Mouse (Mus musculus): ENCODE results near the gene Mx1.

DNA sequence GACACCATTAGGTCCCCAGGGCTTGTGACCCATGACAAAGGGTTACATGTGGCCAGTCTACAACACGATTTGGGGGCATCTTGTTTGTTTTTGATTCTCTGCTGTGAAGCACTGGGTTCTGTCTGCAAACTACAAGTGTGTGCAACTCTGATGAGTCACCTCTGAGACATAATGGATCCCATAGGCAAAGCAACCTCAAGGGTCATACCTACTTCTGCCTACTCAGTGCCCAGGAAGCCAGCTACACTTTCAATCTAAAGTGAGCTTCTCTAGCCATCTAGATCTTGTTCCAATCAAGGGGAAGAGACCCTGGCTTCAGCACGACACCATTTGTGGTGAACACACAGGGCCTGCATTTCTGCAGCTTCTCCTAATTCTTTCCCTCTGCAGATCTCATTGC is 1.4 kb downstream of the Mx1 start:
- TF ChIP-seq CTCF (conservative IDR thresholded peaks at IDR 0.05; ENCODE audit: low read length), result no peak
- TF ChIP-seq NANOG (IDR thresholded peaks at IDR 0.05; ENCODE audit: borderline replicate concordance, low read length), result no peak
- no peak for TF ChIP-seq POU5F1 (IDR thresholded peaks at IDR 0.05; ENCODE audit: borderline replicate concordance, low read length)

All from E14TG2a.4 (cell line).